Mouse (Mus musculus) retina, postnatal 1 day (tissue): Measurements from ENCODE around the gene Gabrp.

Experiments
- DNase-seq: peaks from one replicate; pipeline ENCODE4 v3.0.0-alpha.2; 2012

The Gabrp gene

GRCm38 (mm10) chr11:33578859-33579258 lies at the start of gene Gabrp:
Gabrp (minus strand) TSS chr11:33578959.
- no peak for DNase-seq

GRCm38 (mm10) chr11:33627136-33627742 lies 48.5 kb upstream of the Gabrp start:
- DNase-seq, result no peak

GRCm38 (mm10) chr11:33614218-33614617 lies 35.5 kb upstream of the Gabrp start:
- DNase-seq, result peak; percentile 77

- peak; percentile 28 for DNase-seq
Measured at GRCm38 (mm10) chr11:33607784-33608183, 29.0 kb upstream of the Gabrp start.

GRCm38 (mm10) chr11:33603174-33603573 lies 24.4 kb upstream of the Gabrp start:
- DNase-seq, result no peak

GRCm38 (mm10) chr11:33598986-33599385 lies 20.2 kb upstream of the Gabrp start, which contains the start of gene D130052B06Rik:
D130052B06Rik (plus strand) TSS chr11:33599302.
- DNase-seq, result no peak

GRCm38 (mm10) chr11:33596655-33597054 lies 17.9 kb upstream of the Gabrp start:
- no peak for DNase-seq

GRCm38 (mm10) chr11:33592826-33593225 lies 14.1 kb upstream of the Gabrp start:
- no peak for DNase-seq

- no peak for DNase-seq
Measured at GRCm38 (mm10) chr11:33590771-33591170, 12.0 kb upstream of the Gabrp start.

- DNase-seq, result no peak
Measured at GRCm38 (mm10) chr11:33586614-33587013, 7.9 kb upstream of the Gabrp start.

- DNase-seq, result no peak
Measured at GRCm38 (mm10) chr11:33579621-33580020, 862 bp upstream of the Gabrp start.

- DNase-seq, result peak; percentile 4
Measured at GRCm38 (mm10) chr11:33574944-33575343, 3.8 kb downstream of the Gabrp start.

GRCm38 (mm10) chr11:33570413-33570812 lies 8.3 kb downstream of the Gabrp start:
- DNase-seq, result peak; percentile 9

GRCm38 (mm10) chr11:33563921-33564320 lies 14.8 kb downstream of the Gabrp start:
- DNase-seq, result no peak

GRCm38 (mm10) chr11:33554123-33554522 lies 24.6 kb downstream of the Gabrp start:
- peak; percentile 37 for DNase-seq

- no peak for DNase-seq
Measured at GRCm38 (mm10) chr11:33550861-33551560, 27.7 kb downstream of the Gabrp start.

GRCm38 (mm10) chr11:33547386-33547785 lies 31.4 kb downstream of the Gabrp start:
- no peak for DNase-seq

- no peak for DNase-seq
Measured at GRCm38 (mm10) chr11:33544945-33545344, 33.8 kb downstream of the Gabrp start.

GRCm38 (mm10) chr11:33544121-33544520 lies 34.6 kb downstream of the Gabrp start:
- no peak for DNase-seq

GRCm38 (mm10) chr11:33537390-33538125 lies 41.2 kb downstream of the Gabrp start:
- no peak for DNase-seq

- no peak for DNase-seq
Measured at GRCm38 (mm10) chr11:33536636-33537035, 42.1 kb downstream of the Gabrp start.

GRCm38 (mm10) chr11:33534541-33534940 lies 44.2 kb downstream of the Gabrp start:
- no peak for DNase-seq

- DNase-seq, result no peak
Measured at GRCm38 (mm10) chr11:33533577-33533976, 45.2 kb downstream of the Gabrp start.

GRCm38 (mm10) chr11:33529576-33529975 lies 49.2 kb downstream of the Gabrp start:
- no peak for DNase-seq
